Mouse (Mus musculus) MEL-GATA-1-ER (cell line): ENCODE measurements around the gene Acin1.

Experiments
- DNase-seq: peaks from one replicate; pipeline ENCODE4 v3.0.0-alpha.2; 2012; ENCODE audit warnings: low read depth; ENCODE audit errors: extremely low read depth

Acin1 gene

GRCm38 (mm10) chr14:54609962-54610361, 76.8 kb downstream of the Acin1 start:
- no peak for DNase-seq

GRCm38 (mm10) chr14:54609245-54609644, 77.5 kb downstream of the Acin1 start:
- DNase-seq, result no peak

GRCm38 (mm10) chr14:54607226-54607625, 79.5 kb downstream of the Acin1 start:
- DNase-seq, result no peak

GRCm38 (mm10) chr14:54605752-54606321, 80.9 kb downstream of the Acin1 start, which contains the start of gene 4931414P19Rik:
Gene 4931414P19Rik (minus strand): TSS chr14:54605993.
- DNase-seq, result no peak

GRCm38 (mm10) chr14:54603686-54604085, 83.0 kb downstream of the Acin1 start:
- no peak for DNase-seq

GRCm38 (mm10) chr14:54603038-54603654, 83.6 kb downstream of the Acin1 start:
- DNase-seq, result peak; percentile 90

GRCm38 (mm10) chr14:54602613-54603012, 84.1 kb downstream of the Acin1 start:
- DNase-seq, result no peak

GRCm38 (mm10) chr14:54601601-54602000, 85.1 kb downstream of the Acin1 start:
- DNase-seq, result no peak

- no peak for DNase-seq
These were observed 89.6 kb downstream of the Acin1 start for GRCm38 (mm10) chr14:54597084-54597483.

GRCm38 (mm10) chr14:54594631-54595414, 91.9 kb downstream of the Acin1 start:
- DNase-seq, result no peak

- DNase-seq, result no peak
These were observed 92.7 kb downstream of the Acin1 start for GRCm38 (mm10) chr14:54594055-54594454.

GRCm38 (mm10) chr14:54592319-54592934, 94.3 kb downstream of the Acin1 start:
- DNase-seq, result peak; percentile 82
